Mouse (Mus musculus): ENCODE results near the gene Myo15. TPM values are rescaled to one million over a fixed set of nuclear protein-coding genes. Genes with fewer than 3 reads are reported as not detected.
"Not testable (repeated sequence)": the region's sequence is repeated elsewhere in the genome, so short reads cannot be mapped to it uniquely, and the experiment has no call there.

Gene Myo15
- total and polyA plus RNA-seq, 2 experiments from 2014 or later: not detected

DNA sequence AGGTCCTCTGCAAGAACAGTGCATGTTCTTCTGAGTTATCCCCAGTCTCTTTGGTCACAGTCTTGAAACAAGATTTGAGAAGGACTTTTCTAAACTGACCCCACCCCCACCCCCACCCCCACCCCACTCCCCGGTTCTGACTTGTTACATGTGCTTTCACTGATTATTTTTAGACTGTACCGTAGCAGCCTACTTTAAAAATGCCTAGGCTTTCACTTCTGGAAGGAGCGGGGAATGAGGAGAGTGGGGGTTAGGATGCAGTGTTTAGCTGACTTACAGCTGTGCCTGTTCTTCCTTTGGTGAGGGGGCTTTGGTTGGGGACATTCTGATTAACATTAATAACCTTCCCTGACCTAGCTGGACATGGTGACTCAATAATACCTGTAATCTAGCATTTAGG is 79.0 kb downstream of the Myo15 start:
- no peaks in the 10 kb centered on the region for H3K9me3 ChIP-seq (replicated peaks; ENCODE audit: control insufficient read depth, low read length)
- WGBS: 26% methylated on average over 3 of the region's 3 CpGs
- no peak for TF ChIP-seq CTCF (IDR thresholded peaks at IDR 0.05; ENCODE audit: low read depth)
- H3K27ac ChIP-seq (ENCODE audit: low read depth): peak overlapping the region; percentile 70
- DNase-seq (ENCODE audit: low spot score) (peak; percentile 67), ATAC-seq (ENCODE audit: insufficient read depth, low read depth) (peak; percentile 80; the same call in 1 of the 2 replicates)
- no peak overlapping the region for H3K4me3 ChIP-seq (ENCODE audit: low read depth, low read length)
- H3K27me3 ChIP-seq (ENCODE audit: control insufficient read depth, insufficient read depth, low read length): no peaks in the 10 kb centered on the region
- H3K36me3 ChIP-seq (replicated peaks; ENCODE audit: control insufficient read depth, insufficient read depth, low read length): peaks cover 60% of the 10 kb centered on the region
- no peak overlapping the region for H3K9ac ChIP-seq (replicated peaks; ENCODE audit: low read depth, low read length)
- H3K4me2 ChIP-seq (ENCODE audit: low read depth, low read length): peak overlapping the region; percentile 38; the same call in 1 of the 2 replicates
- H3K4me1 ChIP-seq (ENCODE audit: control insufficient read depth, insufficient read depth): peaks cover 41% of the 10 kb centered on the region

DNA sequence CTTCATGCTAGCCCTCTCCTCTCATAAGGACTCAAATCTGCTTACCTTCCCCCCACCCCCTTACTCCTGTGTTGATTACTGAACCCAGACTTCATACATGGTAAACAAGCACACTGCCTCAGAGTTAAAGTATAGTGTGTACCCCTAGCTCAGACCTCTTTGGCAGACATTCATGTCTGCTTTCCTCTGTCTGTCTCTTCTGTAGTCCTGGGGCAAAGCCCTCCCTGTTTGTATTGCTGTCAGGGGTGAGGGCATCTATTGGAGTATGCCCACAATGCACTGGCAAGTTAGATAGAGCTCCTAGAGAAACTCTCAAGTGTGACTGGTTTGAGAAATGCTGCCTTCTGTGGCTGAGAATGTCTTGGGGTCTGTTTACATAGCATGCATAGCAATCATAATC is 84.0 kb downstream of the Myo15 start:
- ATAC-seq (ENCODE audit: insufficient read depth, low read depth) (no peak), DNase-seq (ENCODE audit: low spot score) (no peak)
- no peak overlapping the region for H3K4me2 ChIP-seq (ENCODE audit: low read depth, low read length)
- no peak overlapping the region for H3K4me3 ChIP-seq (ENCODE audit: low read depth, low read length)
- 0 out of 2 replicates have a peak, but pooled peaks cover 6% of the 10 kb centered on the region for H3K4me1 ChIP-seq (ENCODE audit: control insufficient read depth, insufficient read depth)
- peaks cover 87% of the 10 kb centered on the region for H3K36me3 ChIP-seq (replicated peaks; ENCODE audit: control insufficient read depth, insufficient read depth, low read length)
- H3K9me3 ChIP-seq (replicated peaks; ENCODE audit: control insufficient read depth, low read length): no peaks in the 10 kb centered on the region
- no peak overlapping the region for H3K9ac ChIP-seq (replicated peaks; ENCODE audit: low read depth, low read length)
- H3K27me3 ChIP-seq (ENCODE audit: control insufficient read depth, insufficient read depth, low read length): no peaks in the 10 kb centered on the region
- TF ChIP-seq CTCF (IDR thresholded peaks at IDR 0.05; ENCODE audit: low read depth) (no peak), EP300 (IDR thresholded peaks at IDR 0.05; ENCODE audit: low read depth) (no peak)
- H3K27ac ChIP-seq (ENCODE audit: low read depth): no peak overlapping the region

DNA sequence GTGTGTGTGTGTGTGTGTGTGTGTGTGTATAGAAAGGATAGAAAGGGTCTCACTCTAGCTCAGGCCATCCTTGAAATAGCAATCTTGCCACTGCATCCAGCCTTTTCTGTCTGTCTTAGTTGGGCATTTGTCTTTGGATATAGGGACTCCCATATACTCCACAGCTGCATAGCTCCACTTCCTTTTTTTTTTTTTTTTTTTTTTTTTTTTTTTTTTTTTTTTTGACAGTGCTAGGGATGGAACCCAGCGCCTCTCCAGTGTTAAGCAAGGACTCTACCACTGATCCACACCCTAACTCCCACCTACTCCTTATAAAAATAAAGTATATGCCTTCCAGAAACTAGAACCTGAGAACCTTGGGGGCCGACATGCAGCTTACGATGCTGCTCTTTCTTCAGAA is 88.5 kb downstream of the Myo15 start:
- H3K9me3 ChIP-seq (replicated peaks; ENCODE audit: control insufficient read depth, low read length): no peaks in the 10 kb centered on the region
- H3K4me1 ChIP-seq (ENCODE audit: control insufficient read depth, insufficient read depth): no peaks in the 10 kb centered on the region
- TF ChIP-seq EP300 (IDR thresholded peaks at IDR 0.05; ENCODE audit: low read depth) (no peak), CTCF (IDR thresholded peaks at IDR 0.05; ENCODE audit: low read depth) (no peak)
- H3K4me3 ChIP-seq (ENCODE audit: low read depth, low read length): no peak overlapping the region
- 88% methylated on average over 3 of the region's 3 CpGs for WGBS
- no peak for ATAC-seq (ENCODE audit: insufficient read depth, low read depth)
- H3K36me3 ChIP-seq (replicated peaks; ENCODE audit: control insufficient read depth, insufficient read depth, low read length): peaks cover 47% of the 10 kb centered on the region
- no peak for DNase-seq (ENCODE audit: low spot score)
- no peaks in the 10 kb centered on the region for H3K27me3 ChIP-seq (ENCODE audit: control insufficient read depth, insufficient read depth, low read length)
- no peak overlapping the region for H3K27ac ChIP-seq (ENCODE audit: low read depth)
- no peak overlapping the region for H3K9ac ChIP-seq (replicated peaks; ENCODE audit: low read depth, low read length)
- H3K4me2 ChIP-seq (ENCODE audit: low read depth, low read length): no peak overlapping the region

DNA sequence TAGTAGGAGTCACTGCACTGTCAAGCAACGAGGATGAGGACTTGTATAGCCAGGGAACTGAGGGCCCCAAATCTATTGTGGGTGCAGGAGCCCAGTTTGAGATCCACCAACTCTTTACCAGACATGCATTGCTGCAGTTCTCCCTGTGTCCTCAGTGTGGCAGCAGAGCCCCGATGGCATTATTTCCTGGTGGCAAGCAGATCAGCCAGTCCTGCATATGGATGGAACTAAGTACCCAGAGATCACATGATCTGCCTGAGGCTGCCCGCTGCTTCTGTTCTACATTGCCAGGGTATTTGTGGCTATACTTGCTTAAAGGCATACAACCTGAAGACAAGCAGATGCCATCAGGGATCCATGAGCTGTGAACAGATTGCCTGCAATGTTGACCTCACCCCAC is 90.2 kb downstream of the Myo15 start:
- 11% methylated on average over 3 of the region's 3 CpGs for WGBS
- ATAC-seq (ENCODE audit: insufficient read depth, low read depth) (peak; percentile 76), DNase-seq (ENCODE audit: low spot score) (peak; percentile 73)
- H3K9ac ChIP-seq (replicated peaks; ENCODE audit: low read depth, low read length): no peak overlapping the region
- H3K27me3 ChIP-seq (ENCODE audit: control insufficient read depth, insufficient read depth, low read length): no peaks in the 10 kb centered on the region
- H3K36me3 ChIP-seq (replicated peaks; ENCODE audit: control insufficient read depth, insufficient read depth, low read length): peaks cover 31% of the 10 kb centered on the region
- H3K9me3 ChIP-seq (replicated peaks; ENCODE audit: control insufficient read depth, low read length): no peaks in the 10 kb centered on the region
- no peak overlapping the region for H3K4me2 ChIP-seq (ENCODE audit: low read depth, low read length)
- no peak overlapping the region for H3K27ac ChIP-seq (ENCODE audit: low read depth)
- peak; percentile 96 for TF ChIP-seq CTCF (IDR thresholded peaks at IDR 0.05; ENCODE audit: low read depth)
- TF ChIP-seq EP300 (IDR thresholded peaks at IDR 0.05; ENCODE audit: low read depth): no peak
- H3K4me3 ChIP-seq (ENCODE audit: low read depth, low read length): no peak overlapping the region
- H3K4me1 ChIP-seq (ENCODE audit: control insufficient read depth, insufficient read depth): no peaks in the 10 kb centered on the region

DNA sequence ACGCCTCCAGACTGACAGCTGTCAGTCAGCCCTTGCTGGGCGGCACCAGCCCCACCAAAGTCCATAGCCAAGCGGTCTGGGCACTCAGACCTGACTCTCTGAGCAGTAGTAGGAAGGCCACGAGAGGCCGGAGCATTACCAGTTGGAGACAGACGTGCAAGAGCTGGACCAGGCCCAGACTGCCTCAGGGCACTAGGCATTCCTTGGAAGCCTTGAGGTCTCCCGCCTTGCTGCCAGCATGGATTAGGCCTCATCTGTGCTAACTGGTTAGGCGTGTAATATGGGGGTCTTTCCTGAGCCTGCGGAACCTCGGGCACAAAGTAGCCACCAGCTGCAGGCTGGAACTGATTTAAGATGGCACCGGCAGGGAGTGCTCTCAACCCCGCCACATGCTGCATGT is 104.9 kb downstream of the Myo15 start:
- ATAC-seq (ENCODE audit: insufficient read depth, low read depth); H3K9ac ChIP-seq (replicated peaks; ENCODE audit: low read depth, low read length); H3K27ac ChIP-seq (ENCODE audit: low read depth); H3K36me3 ChIP-seq (replicated peaks; ENCODE audit: control insufficient read depth, insufficient read depth, low read length); H3K9me3 ChIP-seq (replicated peaks; ENCODE audit: control insufficient read depth, low read length); H3K27me3 ChIP-seq (ENCODE audit: control insufficient read depth, insufficient read depth, low read length); DNase-seq (ENCODE audit: low spot score); H3K4me3 ChIP-seq (ENCODE audit: low read depth, low read length); H3K4me1 ChIP-seq (ENCODE audit: control insufficient read depth, insufficient read depth); H3K4me2 ChIP-seq (ENCODE audit: low read depth, low read length): not testable (repeated sequence)
- WGBS: 78% methylated on average over 7 of the region's 12 CpGs

Other genes starting within 250 kb of the Myo15 start
- gene Srebf1, start 246.8 kb upstream of the Myo15 start, total RNA-seq (2014; rRNA removed; ENCODE audit: low replicate concordance): 77.2 and 81.7 TPM in 2 replicates
- gene Srebf1, start 246.8 kb upstream of the Myo15 start, polyA plus RNA-seq (2015; fragmentation: Nextera tagmentation; extraction: Ambion mirVana): 29.9 and 31.0 TPM in 2 replicates
- gene Tom1l2, start 116.4 kb upstream of the Myo15 start, total RNA-seq (2014; rRNA removed; ENCODE audit: low replicate concordance): 56.8 and 77.3 TPM in 2 replicates
- 30.5 and 31.3 TPM in 2 replicates for gene Tom1l2, start 116.4 kb upstream of the Myo15 start, polyA plus RNA-seq (2015; fragmentation: Nextera tagmentation; extraction: Ambion mirVana)
- gene Drc3, start 116.0 kb upstream of the Myo15 start, total RNA-seq (2014; rRNA removed; ENCODE audit: low replicate concordance): 2.0 and 2.9 TPM in 2 replicates
- 2.1 and 2.9 TPM in 2 replicates for gene Drc3, start 116.0 kb upstream of the Myo15 start, polyA plus RNA-seq (2015; fragmentation: Nextera tagmentation; extraction: Ambion mirVana)
- 20.6 and 24.2 TPM in 2 replicates for gene Gid4, start 52.2 kb upstream of the Myo15 start, total RNA-seq (2014; rRNA removed; ENCODE audit: low replicate concordance)
- 11.8 and 12.8 TPM in 2 replicates for gene Gid4, start 52.2 kb upstream of the Myo15 start, polyA plus RNA-seq (2015; fragmentation: Nextera tagmentation; extraction: Ambion mirVana)
- gene Atpaf2, start 50.9 kb upstream of the Myo15 start, total RNA-seq (2014; rRNA removed; ENCODE audit: low replicate concordance): 42.2 and 45.7 TPM in 2 replicates
- gene Atpaf2, start 50.9 kb upstream of the Myo15 start, polyA plus RNA-seq (2015; fragmentation: Nextera tagmentation; extraction: Ambion mirVana): 43.2 and 44.1 TPM in 2 replicates
- gene Drg2, start 14.7 kb upstream of the Myo15 start, total RNA-seq (2014; rRNA removed; ENCODE audit: low replicate concordance): 56.1 and 61.6 TPM in 2 replicates
- gene Drg2, start 14.7 kb upstream of the Myo15 start, polyA plus RNA-seq (2015; fragmentation: Nextera tagmentation; extraction: Ambion mirVana): 44.0 and 45.6 TPM in 2 replicates
- gene Alkbh5, start 67.0 kb downstream of the Myo15 start, total RNA-seq (2014; rRNA removed; ENCODE audit: low replicate concordance): 51.3 and 68.8 TPM in 2 replicates
- 33.5 and 34.9 TPM in 2 replicates for gene Alkbh5, start 67.0 kb downstream of the Myo15 start, polyA plus RNA-seq (2015; fragmentation: Nextera tagmentation; extraction: Ambion mirVana)
- 33.0 and 34.7 TPM in 2 replicates for gene Llgl1, start 230.4 kb downstream of the Myo15 start, total RNA-seq (2014; rRNA removed; ENCODE audit: low replicate concordance)
- gene Llgl1, start 230.4 kb downstream of the Myo15 start, polyA plus RNA-seq (2015; fragmentation: Nextera tagmentation; extraction: Ambion mirVana): 13.5 and 13.9 TPM in 2 replicates

All from heart, postnatal 0 days (tissue).